Mouse (Mus musculus): ENCODE data around the gene Ercc8.

The Ercc8 gene

DNA sequence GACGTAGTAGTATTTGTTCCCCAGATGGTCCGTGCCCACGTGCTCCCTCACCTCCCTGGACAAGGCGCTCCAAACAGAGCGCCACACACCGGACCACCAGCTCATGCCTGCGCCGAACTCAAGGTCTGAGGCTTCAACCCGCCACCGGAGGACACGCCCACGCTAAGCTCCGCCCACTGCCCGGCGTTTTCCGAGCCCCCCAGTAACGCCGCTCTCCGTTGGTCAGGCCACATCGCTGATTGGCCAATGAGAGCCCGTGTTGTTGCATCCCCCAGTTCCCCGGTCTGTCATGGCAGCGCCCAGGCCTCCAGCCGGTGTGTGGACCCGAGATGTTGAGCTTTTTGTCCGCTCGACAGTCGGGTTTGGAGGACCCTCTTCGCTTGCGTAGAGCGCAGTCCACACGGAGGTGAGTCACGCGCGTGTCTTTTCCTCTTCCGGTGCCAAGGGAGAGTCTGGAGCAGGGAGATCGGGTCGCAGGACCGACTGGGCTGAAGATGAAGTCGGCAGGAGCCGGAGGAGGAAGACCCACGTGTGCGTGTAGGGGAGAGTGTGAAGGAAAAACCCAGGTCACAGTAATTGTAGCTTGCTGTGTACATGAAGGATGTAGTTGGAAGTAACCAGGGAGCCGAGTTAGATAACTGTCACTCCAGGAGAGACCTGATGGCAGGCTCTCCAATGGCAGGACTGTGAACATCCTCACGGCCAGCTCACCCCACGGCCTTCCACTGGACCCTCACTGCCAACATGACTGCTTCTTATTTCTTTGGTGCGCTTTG lies at the start of gene Ercc8, which contains the start of gene Ndufaf2:
Ercc8 (plus strand) TSS at position 267 of the 776 bp plus-strand sequence.
Ndufaf2 (minus strand) TSS at position 159 of the 776 bp plus-strand sequence.
- DNase-seq = peak; percentile 95

- DNase-seq = no peak
These were observed 47.6 kb upstream of the Ercc8 start for GRCm38 (mm10) chr13:108110929-108111328.

- no peak for DNase-seq
These were observed 45.0 kb upstream of the Ercc8 start for GRCm38 (mm10) chr13:108113536-108113935.

GRCm38 (mm10) chr13:108114257-108114656 lies 44.3 kb upstream of the Ercc8 start:
- DNase-seq = no peak

- DNase-seq = no peak
These were observed 40.9 kb upstream of the Ercc8 start for GRCm38 (mm10) chr13:108117654-108118053.

DNA sequence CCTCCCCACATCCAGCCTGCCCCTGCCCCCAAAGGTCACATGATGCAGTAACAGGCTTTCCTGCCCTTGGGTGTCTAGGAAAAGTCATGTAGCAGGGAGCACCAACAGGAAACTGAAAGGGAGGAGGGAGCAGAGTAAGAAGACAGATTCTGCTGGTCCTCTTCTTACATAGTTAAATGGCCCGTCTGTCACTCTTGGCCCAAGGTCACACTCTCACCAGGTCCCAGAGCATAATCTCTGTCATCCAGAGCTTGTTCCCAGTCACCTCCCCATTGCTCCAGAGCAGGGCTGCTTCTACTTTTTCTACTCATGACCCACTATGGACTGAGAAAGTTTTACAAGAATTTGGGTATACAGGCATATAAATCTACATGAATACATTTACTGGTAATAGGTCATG lies 40.3 kb upstream of the Ercc8 start:
- DNase-seq = no peak

- DNase-seq = peak; percentile 4
These were observed 38.9 kb upstream of the Ercc8 start for GRCm38 (mm10) chr13:108119411-108120310.

DNA sequence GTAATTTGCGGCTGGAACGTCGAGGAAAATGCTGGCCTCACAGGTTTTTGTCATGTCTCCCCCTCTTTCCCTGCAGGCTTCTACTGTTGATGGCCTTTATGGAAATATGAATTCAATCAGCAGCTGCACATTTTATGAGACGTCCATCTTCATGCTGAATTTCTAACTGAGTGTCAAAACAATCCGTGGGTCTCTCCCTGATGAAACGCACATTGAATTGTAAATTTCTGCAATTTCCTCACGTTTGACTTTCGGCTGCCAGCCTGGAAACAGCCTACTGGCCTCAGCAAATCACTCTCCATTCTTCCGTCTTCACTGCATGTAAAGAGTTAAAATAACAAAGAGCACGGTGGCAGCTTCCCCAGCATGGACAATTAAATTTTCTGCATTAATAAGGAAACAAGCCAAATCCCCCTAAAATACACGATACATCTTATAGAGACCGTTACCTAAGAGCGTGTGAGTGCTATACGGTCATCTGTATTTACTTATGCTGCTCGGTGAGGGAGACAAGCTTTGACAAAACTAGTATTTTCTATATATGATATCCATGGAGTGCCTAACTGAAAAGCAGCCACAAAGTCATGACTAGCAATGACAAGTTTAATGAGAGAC lies 35.3 kb upstream of the Ercc8 start:
- DNase-seq = no peak

GRCm38 (mm10) chr13:108124096-108124495 lies 34.4 kb upstream of the Ercc8 start:
- DNase-seq = no peak

GRCm38 (mm10) chr13:108126246-108126645 lies 32.3 kb upstream of the Ercc8 start:
- DNase-seq = no peak

DNA sequence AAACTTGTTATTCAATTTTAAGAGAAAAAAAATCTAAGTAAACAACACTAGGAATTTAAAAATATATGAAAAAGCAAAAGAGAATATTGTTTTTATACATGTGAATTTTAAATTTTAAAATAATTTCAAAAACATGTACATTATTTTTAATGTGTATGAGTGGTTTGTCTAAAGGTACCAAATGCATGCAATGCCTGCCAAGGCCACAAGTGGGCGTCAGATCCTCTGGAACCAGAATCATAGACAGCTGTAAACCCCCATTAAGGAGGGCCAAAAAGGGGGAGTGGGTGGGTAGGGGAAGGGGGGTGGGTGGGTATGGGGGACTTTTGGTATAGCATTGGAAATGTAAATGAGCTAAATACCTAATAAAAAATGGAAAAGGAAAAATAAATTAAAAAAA lies 31.4 kb upstream of the Ercc8 start:
- DNase-seq = peak; percentile 76

GRCm38 (mm10) chr13:108127883-108128282 lies 30.6 kb upstream of the Ercc8 start:
- no peak for DNase-seq

DNA sequence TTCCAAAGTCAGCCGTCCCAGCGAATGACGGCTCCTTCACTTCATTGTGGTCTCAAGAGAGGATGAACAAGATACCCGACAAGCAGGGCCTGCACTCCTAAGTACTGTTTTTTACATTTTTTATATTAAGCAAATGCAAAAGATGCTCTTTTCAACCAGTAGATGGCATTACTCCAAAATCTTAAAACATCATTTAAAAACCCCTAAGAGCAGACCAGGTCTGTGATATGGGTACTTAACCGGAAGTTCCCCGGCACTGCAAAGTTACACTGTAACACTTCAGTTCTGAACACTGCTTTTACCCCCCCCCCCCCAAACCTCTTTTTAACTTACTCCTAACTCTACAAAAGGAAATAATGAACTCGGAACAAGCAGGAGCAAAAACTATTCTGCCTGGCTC lies 29.5 kb upstream of the Ercc8 start:
- no peak for DNase-seq

GRCm38 (mm10) chr13:108130737-108131136 lies 27.8 kb upstream of the Ercc8 start:
- DNase-seq = no peak

GRCm38 (mm10) chr13:108132031-108132819 lies 26.3 kb upstream of the Ercc8 start:
- peak; percentile 20 for DNase-seq

DNA sequence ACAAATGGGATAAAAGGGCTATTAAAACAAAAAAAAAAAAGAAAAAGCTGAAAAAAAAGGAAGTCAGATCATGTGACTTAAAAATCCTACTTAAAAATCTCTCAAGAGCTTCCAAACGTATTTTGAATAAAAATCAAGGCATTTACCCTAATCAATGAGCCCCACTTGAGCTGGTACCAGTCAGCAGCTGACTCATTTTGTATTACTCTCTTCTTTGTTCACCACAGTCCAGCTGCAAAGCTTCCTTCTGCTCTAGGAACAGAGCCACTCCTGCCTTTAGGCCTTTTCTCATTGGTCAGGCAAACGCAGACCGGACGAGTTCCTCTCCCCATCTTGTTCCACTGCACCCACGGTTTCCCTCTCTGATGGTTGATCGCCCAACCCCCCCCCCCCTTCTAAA lies 22.9 kb upstream of the Ercc8 start:
- no peak for DNase-seq

GRCm38 (mm10) chr13:108138403-108138977 lies 20.0 kb upstream of the Ercc8 start:
- no peak for DNase-seq

- DNase-seq = no peak
These were observed 14.4 kb upstream of the Ercc8 start for GRCm38 (mm10) chr13:108144086-108144485.

- DNase-seq = peak; percentile 44
These were observed 6.7 kb upstream of the Ercc8 start for GRCm38 (mm10) chr13:108151782-108152181.

DNA sequence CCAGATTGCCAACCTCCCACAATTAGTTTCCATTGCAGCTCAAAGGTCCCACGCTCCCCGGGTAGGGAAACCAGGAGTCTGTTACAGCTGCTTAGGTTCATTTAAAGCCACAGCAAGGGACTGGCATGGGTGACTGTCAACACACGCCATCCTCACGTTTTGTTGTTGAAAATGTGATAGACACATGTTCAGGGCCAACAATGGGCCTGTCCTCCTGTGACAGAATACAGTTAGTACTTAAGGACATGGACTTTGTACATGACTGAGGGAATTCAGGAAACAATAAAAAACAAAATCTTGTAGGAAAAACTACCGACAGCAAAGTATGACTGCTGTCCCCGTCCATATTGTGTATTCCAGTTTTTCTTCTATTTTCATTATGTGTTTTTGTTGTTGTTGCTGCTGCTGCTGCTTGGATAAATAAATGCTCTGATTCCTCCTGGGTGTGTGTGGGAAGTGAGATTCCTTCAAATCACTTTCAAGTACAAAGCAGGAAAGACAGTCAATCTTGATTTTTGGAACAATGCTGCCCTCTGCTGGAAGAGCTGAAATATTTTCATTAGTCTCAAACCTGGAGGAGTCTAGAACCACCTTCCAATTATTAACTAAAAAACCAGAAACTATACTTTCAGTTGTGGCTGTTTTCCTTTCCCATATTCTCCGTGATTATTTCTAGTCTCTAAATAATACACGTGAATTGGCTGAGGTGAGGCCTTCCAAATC lies 5.7 kb upstream of the Ercc8 start:
- peak; percentile 62 for DNase-seq

DNA sequence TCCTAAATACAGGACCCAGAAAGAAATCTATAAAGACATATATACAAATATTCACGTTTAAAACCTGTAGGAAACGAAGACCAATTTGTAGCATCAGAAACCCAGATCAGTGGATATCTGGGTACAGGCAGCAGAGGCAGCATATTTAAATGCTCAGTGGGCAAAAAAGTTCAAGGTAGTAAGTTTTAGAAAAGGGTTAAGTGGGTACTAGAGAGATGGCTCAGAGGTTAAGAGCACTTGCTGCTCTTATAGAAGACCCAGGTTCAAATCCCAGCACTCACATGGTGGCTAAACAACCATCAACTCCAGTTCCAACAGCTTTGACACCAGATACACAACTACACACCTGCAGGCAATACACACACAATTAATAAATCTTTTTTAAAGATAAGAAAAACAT lies 1.4 kb upstream of the Ercc8 start:
- no peak for DNase-seq
